Mouse (Mus musculus): ENCODE measurements around the gene Psmb6.
"Not testable (repeated sequence)": the region's sequence is repeated elsewhere in the genome, so short reads cannot be mapped to it uniquely, and the experiment has no call there.

Psmb6 gene

DNA sequence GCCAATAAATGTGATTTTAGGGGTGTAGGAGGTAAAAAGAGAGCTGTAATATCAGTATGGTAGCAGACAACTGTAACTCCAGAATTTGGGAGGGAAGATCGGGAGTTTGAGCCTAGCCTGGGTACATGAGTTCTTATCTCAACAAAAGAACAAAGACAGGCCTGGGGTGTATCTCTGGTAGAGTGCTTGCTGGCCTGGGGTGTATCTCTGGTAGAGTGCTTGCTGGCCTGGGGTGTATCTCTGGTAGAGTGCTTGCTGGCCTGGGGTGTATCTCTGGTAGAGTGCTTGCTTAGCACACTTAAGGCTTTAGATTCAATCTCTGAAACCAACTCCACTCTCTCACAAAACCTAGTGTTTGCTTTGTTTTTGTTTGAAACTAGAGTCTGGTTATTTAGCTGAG lies 45.4 kb downstream of the Psmb6 start:
- DNase-seq (ENCODE audit: low read depth, low spot score): not testable (repeated sequence)

DNA sequence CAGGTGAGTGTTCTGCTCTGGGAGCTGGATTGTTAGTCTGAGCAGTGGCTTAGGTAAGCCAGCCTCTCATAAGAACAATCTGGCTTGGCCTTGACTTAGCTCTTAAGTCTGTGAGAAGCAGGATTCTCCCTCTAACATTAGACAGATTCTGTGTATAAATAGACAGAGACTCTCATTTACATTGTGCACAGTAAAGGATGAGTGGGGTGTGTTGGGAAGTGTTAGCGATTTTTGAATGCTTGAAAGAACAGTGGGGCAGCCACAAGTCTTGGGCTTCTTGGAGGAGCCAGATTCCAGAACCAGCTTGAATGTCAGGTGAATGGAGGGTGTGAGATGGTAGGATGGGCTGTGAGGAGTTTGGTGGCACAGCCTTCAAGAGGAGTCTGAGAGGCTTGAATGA lies 46.5 kb downstream of the Psmb6 start:
- no peak for DNase-seq (ENCODE audit: low read depth, low spot score)

DNA sequence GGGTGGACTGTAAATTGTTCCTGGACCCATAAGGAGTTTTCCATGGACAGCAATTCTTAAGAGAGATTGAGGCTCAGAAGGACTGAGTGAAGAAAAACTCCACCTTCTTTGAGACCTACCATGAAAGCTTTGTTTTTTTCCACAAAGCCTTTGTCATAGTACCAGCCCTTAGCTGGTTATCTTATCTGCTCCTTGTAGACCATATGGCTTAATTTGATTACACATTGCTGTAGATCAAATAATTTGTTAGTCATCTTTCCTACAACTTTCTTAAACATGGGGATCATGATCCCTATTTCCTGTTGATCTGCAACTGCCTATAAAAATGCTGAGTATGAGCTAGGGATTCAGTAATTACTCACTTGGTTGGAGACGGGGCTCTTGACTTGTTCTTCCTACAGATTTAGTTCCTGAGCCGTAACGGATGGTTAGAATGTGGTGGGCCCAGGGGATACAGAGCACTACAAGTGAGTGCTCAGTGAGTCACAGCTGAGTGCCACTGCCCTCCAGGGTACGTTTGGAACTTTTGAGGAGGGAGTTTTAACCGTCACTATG lies 47.3 kb downstream of the Psmb6 start:
- no peak for DNase-seq (ENCODE audit: low read depth, low spot score)

DNA sequence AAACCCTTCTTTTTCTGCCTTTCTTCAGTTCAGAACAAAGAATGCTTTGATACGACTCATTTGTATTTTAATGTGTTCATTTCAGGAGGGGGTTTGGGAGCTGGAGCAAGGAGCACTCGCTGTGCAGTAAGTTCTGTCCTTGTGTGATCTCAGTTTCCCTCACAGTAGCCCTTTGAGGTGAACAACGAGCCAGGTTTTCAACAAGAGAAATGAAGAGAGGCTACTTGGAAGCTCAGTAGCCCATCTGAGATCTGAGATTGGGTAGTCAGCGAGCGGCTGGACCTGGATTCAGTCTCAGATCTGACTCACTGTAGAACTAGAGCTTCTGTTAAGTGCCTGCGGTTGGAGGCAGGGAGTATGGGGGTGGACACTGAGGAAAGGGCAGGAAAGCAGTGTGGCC lies 48.7 kb downstream of the Psmb6 start:
- DNase-seq (ENCODE audit: low read depth, low spot score): no peak

DNA sequence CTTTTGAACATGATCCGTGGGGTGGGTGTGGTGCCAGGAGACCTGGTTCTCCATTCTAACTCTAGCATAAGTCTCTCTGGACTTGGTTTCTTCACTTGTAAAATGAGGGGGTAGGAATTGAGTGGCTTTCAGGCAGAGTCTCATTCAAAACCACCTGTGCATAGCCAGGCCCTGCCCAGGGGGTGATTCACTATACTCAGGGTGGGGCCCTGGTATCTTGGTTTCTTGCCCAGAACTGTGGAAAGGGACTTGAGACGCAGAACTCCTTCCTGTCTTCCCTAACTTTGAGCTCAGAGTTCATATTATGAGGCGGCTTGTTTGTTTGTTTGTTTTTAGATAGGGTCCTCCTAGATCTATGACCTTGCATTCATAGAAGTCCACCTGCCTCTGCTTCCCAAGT lies 52.0 kb downstream of the Psmb6 start:
- DNase-seq (ENCODE audit: low read depth, low spot score): no peak
